Mouse (Mus musculus) adrenal gland, postnatal 36 days (tissue): ENCODE data around the gene Nol6. TPM values are rescaled to one million over a fixed set of nuclear protein-coding genes. Genes with fewer than 3 reads are reported as not detected.
"Not testable (repeated sequence)": the region's sequence is repeated elsewhere in the genome, so short reads cannot be mapped to it uniquely, and the experiment has no call there.

Source experiments
- DNase-seq, 2 experiments: peaks; one replicate each; pipeline ENCODE4 v3.0.0; 2021; ENCODE audit warnings: mixed read lengths in 1 of 2
- total RNA-seq, 2 experiments: library from RNA; stranded (reverse); gene quantifications; 2 replicates each; pipeline ENCODE4 v1.2.3; 2021

The Nol6 gene
- total RNA-seq, 2 experiments from 2014 or later = 58.0 to 61.8 TPM

DNA sequence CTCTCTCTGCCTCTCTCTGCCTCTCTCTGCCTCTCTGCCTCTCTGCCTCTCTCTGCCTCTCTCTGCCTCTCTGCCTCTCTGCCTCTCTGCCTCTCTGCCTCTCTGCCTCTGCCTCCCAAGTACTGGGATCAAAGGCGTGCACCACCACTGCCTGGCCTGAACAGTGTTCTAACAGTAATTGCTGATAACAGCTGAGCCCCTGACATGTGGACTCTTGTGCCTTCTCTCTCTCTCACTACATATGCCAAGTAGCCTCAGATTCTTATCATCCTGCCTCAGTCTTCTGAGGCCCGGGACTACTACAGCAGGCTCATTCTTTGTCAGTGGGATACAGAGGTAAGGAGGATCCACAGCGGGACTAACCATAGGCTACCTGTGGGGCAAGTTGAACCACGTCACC lies 41.5 kb downstream of the Nol6 start:
- DNase-seq = not testable (repeated sequence)

DNA sequence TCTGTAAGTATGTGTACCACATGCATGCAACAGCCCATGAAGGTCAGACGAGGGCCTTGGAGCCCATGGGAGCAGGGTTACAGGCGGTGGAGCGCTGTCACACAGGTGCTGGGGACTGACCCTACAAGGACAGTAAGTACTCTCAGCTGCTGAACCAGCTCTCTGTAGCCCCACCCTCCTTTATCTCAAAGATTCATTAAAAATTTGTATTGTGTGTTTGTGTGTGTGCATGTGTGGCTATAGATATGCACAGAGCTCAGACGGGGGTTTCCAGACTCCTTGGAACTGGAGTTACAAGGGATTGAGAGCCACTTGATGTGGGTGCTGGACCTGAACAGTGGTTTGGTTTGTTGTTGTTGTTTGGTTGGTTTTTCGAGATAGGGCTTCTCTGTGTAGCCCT lies 42.5 kb downstream of the Nol6 start:
- no peak for DNase-seq

DNA sequence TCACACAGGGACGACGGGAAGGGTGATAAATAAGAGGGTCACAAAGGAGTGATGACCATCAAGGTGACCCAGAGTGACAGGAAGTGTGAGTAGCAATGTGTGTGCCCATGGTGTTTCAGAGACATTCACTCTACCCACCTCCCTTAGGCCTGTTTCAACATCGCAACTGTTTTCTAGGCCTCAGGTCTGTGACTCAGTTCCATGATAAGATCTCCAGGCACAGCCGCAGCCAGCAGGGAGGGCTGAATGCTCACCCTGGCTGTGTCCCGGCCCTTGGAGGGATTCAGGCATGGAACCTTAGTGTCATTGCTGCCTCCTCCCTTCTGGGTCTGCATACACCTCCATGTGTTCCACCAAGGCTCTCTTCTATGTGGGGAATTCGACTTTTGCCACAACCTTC lies 45.5 kb downstream of the Nol6 start:
- no peak for DNase-seq

DNA sequence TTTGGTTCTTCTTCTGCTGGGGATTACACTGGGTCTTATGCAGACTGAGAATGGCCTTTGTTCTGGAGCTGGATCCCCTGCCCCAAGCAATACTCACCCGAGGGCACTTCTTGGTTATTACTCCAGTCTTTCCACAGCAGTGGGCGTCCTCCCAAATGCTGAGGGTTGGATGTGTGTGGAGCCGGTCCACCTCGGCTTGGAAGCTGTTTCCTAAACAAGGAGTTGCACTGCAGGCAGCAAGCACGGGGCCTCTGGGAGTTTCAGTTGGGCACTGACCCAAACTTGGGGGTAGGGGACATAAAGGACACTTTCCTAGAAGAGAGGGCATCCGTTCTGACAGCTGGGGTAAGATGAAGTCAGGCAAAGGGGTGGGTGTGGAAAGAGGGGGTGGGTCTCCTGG lies 49.8 kb downstream of the Nol6 start:
- no peak for DNase-seq

DNA sequence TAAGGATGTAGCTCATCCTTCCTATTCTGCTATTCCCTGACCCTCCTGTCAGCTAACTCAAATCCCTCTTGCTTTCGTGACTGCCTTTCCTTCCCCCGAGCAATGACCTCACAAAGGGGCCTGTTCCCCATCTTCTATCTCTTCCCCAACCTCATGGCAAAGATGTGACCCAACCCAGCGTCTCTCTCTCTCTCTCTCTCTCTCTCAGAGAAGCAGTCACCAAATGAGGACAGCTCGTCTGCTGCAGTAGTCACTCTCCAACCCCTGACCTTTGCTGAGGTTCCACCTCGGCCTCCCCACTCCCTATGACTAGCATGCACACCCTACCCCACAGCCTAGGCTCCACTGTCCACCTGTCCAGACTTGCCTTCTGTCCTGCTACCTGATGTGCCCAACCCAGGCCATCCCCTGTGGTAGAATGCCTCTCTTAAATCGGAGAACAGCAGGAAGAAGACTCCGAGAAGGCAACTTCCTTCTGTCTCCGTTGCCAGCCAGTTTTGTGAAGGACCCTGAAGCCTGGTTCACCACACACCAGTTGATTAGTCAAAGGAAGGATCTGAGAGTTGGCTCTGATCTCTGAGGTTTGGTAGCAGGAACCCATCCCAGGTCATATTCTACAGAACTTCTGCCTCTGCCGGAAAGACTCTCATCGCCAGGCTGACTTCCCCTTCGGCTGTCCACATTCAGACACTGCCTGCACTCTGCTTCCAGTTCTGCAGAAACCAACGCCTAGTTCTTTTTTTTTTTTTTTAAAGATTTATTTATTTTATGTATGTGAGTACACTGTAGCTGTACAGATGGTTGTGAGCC lies 51.0 kb downstream of the Nol6 start:
- no peak for DNase-seq

DNA sequence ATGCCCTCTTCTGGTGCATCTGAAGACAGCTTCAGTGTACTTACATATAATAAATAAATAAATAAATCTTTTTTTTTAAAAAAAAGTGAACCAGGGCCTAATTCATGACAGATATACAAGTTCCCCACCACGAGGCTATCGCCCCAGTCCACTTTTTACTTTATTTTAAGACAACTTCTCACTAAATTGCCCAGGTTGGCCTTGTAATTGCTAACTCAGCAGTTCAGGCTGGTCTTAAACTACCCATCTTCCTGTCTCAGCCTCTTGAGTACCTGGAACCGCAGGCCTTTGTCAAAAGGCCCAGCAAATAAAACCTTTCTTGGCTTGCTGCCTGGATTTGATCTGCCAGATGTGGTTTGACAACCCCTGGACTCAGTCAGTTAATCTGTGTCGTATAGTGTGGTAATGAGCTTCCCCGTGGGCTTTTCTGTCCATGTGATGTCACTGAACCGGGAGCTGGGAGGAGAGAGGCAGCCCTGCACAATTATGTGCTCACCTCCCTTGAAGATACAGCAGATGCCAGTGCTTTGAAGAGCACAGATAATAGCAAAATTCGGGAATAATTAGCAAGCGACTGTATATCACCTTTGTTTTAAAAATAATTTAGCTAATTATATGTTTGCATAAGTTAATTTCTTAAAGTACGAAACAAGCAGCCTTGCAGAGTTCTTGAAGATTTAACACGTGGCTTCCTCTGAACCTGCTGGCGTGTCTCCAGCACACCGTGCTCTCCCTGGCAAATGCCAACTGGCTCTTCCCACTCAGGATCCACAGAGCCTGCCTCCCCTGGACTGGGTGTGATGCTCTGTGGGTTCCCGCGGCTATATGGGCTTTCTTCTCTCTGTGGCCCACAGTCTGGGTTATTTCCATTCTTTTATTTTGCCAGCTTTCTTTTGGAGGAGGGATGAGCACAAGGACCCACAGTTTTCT lies 52.5 kb downstream of the Nol6 start:
- no peak for DNase-seq

DNA sequence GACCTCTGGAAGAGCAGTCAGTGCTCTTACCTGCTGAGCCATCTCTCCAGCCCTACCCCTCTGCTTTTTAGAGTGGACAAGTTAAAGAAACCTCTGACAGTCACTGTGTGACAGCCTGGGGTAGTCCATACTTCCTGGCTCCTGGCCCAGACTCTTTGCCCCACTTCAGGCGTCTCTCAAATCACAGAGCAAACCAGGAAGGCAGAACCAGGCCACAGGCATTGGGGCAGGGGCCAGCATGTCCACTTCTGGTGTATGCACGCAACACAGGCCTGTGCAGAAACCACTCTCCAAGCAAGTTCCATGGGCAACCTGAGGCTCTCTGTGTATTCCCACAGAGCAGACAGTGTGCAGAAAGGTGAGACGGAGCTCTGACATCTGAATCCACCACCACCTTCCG lies 59.1 kb downstream of the Nol6 start:
- no peak for DNase-seq

Other genes with a start within 250 kb of the Nol6 start
- 10 to 100 TPM in 1 of 2 experiments, not detected in 1; 12.8 TPM for gene Spink4, start 204.4 kb downstream of the Nol6 start, total RNA-seq
- 100 to 1,000 TPM; 287 to 331 TPM for gene Bag1, start 176.2 kb downstream of the Nol6 start, total RNA-seq
- gene Chmp5, start 176.0 kb downstream of the Nol6 start, total RNA-seq = 100 to 1,000 TPM; 101 to 105 TPM
- 10 to 100 TPM; 75.5 to 97.1 TPM for gene Nfx1, start 153.5 kb downstream of the Nol6 start, total RNA-seq
- 10 to 100 TPM; 22.9 to 26.1 TPM for gene Aqp7, start 76.3 kb downstream of the Nol6 start, total RNA-seq
- gene Aqp3, start 26.3 kb downstream of the Nol6 start, total RNA-seq = under 1 TPM in 1 of 2 experiments, not detected in 1; 0.23 TPM
- gene Ube2r2, start 11.3 kb upstream of the Nol6 start, total RNA-seq = 100 to 1,000 TPM; 103 to 115 TPM
- 10 to 100 TPM; 32.8 to 43.9 TPM for gene Ubap2, start 150.7 kb upstream of the Nol6 start, total RNA-seq
- gene Dcaf12, start 190.4 kb upstream of the Nol6 start, total RNA-seq = 10 to 100 TPM; 53.3 to 60.1 TPM
- 10 to 100 TPM; 46.1 to 46.7 TPM for gene Ubap1, start 224.5 kb upstream of the Nol6 start, total RNA-seq